Mouse (Mus musculus): ENCODE data around the gene Bola1. TPM values are rescaled to one million over a fixed set of nuclear protein-coding genes. Genes with fewer than 3 reads are reported as not detected.
"Not testable (repeated sequence)": the region's sequence is repeated elsewhere in the genome, so short reads cannot be mapped to it uniquely, and the experiment has no call there.

Gene Bola1
- polyA plus RNA-seq, 3 experiments from 2014 or later = 23.4 to 36.1 (median 32.1) TPM

DNA sequence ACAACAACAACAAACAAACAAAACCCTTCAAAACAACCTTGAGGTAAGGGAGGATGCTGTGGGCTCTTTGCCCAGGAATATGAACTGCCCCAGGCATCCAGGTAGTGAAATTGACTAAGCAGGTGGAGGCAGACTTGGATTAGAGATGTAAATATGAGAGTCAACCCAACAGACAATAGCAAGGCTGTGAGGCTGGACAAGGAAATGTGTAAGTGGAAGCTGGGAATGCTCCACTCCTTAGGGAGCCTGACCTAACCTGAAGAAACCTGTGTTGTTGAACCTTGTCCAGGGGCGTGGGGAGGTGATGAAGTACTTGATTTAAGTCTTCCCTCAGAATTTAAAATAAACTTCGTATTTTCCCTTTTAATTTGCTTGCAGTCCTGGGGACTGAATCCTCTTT, 40.6 kb downstream of the Bola1 start:
- ATAC-seq = no peak

DNA sequence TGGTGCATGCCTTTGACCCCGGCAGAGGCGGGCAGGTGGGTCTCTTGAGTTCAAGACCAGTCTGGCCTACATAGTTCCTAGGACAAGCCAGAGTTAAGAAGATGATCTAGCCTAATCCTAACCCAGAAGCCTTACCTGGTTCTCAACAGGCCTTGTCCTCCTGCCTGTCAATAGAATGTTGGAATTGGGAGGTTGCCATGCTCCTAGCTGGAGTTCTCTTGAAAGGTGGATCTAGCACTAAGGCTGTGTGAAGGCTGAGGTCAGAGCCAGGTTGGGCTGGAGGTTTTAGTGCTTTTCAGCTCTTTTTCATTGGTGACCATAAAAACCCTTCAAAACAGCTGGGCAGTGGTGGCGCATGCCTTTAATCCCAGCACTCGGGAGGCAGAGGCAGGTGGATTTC, 41.1 kb downstream of the Bola1 start:
- no peak for ATAC-seq

DNA sequence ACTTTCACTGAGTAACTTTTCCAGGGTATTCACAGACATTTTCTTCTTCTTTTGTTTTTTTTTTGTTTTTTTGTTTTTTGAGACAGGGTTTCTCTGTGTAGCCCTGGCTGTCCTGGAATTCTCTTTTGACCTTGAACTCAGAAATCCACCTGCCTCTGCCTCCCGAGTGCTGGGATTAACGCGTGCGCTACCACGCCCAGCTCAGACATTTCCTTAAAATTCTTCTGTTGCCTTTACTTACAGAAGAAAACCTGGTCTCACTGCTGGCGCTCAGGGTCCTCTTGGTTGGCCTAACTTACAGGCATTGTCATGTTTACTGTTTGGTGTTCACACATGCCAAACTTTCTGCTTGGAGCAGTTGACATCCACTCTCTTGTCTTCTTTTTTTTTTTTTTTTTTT, 44.3 kb downstream of the Bola1 start:
- ATAC-seq = no peak

DNA sequence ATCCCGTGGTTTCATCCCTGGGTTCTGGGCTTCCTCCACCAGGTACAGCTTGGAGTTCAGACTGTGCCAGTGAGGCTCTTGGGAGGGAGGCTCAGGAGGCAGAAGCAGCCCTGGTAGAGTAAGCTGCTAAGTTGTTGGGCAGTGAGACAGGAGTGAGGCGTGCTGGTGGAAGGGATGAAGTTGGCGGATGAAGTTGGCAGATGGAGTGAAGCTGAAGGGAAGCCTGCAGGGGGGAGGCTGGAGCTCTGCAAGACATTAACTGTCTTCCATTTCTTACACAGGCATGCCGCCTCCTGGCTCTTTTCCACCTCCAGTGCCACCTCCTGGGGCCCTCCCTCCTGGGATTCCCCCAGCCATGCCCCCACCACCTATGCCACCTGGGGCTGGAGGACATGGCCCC, 45.5 kb downstream of the Bola1 start:
- ATAC-seq = not testable (repeated sequence)

DNA sequence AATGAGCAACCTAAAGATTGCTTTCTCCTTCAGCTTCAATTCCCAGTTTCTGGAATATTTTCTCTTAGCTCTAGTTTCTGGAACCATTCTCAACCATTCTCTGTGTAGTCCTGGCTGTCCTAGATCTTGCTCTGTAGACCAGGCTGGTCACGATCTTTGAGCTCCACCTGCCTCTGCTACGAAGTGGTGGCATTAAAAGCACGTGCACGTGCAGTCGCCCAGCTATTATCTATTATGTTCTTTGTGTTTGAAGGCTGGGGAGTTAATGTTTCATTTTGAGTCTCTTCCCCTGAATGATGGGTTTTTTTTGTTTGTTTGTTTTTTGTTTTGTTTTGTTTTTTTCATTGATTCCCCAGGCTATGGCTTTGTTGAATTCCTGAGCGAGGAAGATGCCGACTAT, 46.3 kb downstream of the Bola1 start:
- ATAC-seq = no peak

DNA sequence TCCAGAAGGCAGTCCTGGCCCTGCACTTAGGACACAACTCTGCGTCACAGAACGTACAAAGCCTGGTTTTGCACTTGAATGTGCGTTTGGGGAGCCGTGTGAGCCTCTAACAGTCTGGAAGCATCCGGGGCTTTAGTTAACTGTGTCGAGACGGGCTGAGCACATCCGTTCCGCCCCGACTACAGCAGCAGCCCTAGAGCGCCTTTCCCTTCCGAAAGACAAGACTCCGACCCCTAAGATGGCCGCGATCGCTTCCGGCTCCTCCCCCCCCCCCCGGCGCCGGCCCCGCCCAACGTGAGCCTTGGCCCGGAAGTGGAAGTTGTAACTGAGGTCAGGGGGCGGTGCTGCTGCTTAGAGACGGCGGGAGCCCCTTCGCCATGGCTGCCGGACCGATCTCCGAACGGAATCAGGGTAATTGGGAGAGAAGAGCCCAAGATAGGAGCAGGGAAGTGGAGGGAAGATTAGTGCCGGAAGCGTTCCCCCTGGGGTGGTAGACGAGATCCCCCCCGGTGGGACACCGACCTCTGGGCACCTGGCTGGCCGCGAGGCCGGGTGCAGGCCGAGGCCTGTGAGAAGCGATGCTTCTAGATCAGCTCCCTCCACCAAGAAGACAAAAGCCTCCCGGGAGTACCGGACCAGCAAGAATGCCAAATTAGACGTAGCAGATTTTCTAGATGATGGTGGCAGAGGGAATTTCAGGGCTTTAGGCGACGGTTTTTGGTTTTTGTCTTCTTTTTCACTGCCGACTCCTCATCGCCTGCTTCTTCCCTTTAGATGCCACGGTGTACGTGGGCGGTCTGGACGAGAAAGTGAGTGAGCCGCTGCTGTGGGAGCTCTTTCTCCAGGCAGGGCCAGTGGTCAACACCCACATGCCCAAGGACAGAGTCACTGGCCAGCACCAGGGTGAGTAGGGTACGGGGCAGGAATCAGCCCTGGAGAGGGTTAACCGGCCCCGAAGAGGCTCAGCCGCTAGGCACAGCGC, 47.0 kb downstream of the Bola1 start, which contains the start of gene Sf3b4:
Sf3b4 (plus strand) TSS at position 136 of the 982 bp plus-strand sequence.
- ATAC-seq = peak; percentile 93

DNA sequence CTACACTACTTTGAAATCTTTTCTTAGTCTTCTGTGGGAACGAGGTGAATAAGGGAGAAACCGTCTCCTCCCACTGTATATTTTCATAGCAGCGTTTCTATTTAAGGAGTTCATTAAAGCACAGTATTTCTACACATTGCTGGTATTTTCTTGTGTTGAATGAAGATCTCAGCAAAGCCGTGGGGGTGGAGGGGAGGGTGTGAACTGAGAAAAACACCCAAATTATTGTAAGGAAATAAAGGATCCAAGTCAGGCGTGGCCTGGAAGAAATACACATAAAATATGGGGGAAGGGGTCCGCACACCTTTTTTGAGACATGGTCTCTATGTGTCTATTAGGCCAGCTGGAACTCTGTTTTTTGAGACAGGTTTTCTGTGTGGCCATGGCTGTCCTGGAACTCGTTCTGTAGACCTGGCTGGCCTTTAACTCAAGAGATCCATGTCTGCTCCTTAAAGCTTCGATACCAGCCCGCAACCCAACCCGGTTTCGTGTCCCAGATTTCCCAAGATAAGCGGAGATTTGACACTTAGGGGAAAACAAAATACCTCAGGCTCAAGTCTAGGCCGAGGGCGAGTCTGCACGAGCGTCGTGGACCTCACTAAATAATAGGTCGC, 47.8 kb downstream of the Bola1 start:
- no peak for ATAC-seq

DNA sequence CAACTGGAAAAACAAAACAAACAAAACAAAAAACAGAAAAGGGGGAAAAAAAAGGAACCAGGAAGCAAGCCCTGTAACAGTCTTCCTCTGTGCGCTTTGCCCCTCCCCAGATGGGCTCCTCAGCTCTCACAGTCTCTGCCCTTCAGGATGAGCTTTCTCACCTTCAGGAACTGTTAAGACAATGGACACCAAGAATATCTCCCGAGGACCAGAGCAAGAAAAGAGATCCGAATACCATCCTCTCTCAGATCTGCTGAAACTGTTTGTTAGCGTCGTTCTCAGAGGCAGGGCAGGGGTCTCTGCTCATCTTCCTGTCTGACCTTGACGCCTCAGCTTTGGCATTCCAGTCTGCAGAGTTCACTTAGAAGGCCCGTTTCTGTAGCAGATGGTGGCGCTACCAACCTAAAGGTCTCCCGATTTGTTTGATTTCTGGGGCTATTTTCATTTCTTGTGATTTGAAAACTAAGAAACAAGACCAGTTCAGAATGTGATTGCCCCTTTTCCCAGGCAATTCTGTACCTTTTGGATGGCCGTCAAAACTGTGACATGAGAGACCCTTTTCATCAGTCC, 48.4 kb downstream of the Bola1 start:
- ATAC-seq = no peak

DNA sequence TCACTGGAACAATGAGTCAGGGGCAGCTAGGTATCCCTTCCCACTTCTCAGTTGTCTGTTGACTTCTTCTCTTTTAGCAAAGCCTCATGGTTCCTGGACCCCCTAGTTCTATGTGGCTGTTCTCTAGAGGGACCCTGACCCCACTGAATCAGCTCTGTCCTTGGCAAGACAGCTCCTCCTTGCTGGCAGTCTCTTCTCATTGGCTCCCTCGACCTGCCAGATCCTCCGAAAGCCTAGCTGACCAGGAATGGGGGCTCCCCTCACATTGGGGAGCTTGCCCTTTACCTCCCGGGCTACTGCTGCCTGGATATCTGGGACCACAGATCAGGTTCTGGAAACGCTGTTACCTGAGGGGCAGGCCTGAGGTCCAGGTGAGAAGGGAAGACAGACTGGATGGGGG, 49.2 kb downstream of the Bola1 start:
- no peak for ATAC-seq

DNA sequence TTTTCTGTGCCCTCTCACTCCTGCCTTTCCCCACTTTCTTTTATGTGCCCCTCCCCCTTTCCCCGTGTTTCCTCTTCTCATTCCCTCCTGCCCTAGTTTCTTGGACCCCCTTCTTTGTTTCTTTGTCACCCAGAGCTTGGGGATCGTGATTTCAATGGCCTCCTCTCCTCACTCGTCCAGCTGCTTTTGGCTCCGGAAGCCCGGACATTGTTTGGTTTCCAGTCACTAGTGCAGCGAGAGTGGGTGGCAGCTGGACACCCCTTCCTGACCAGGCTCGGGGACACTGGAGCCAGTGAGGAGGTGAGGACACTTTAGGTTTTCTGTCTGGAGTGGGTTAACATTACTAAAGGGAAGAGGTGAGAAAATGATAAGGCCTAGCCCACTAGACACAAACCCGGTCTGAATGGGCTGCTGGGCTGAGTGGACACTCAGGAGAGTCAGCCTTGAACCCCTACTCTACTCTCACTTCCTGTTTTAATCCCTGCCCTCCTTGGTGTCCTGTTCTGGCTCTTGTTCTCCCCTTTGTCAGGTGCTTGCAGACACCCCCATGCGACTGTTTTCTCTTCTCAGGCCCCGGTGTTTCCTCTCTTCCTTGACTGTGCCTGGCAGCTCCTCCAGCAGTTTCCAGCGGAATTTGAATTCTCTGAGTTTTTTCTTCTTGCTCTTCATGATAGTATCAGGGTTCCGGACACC, 50.9 kb downstream of the Bola1 start:
- ATAC-seq = no peak

DNA sequence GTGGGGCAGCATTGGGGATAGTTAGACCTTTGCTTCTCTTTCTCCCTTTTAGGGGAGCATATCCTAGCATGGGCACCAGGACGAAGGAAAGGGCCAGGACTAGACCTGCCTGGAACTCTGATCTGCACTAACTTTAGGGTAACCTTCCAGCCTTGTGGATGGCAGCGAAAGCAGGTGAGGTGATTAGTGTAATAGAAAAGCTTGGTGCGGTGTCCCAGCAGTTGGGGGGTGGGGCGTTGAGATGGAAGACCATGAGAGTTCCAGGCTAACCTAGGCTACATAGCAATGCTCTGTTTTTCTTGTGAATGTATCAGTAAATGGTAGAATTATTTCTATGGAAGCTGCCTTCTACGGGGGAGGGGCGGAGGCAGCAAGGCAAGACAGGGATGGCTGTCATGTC, 56.5 kb downstream of the Bola1 start:
- no peak for ATAC-seq

DNA sequence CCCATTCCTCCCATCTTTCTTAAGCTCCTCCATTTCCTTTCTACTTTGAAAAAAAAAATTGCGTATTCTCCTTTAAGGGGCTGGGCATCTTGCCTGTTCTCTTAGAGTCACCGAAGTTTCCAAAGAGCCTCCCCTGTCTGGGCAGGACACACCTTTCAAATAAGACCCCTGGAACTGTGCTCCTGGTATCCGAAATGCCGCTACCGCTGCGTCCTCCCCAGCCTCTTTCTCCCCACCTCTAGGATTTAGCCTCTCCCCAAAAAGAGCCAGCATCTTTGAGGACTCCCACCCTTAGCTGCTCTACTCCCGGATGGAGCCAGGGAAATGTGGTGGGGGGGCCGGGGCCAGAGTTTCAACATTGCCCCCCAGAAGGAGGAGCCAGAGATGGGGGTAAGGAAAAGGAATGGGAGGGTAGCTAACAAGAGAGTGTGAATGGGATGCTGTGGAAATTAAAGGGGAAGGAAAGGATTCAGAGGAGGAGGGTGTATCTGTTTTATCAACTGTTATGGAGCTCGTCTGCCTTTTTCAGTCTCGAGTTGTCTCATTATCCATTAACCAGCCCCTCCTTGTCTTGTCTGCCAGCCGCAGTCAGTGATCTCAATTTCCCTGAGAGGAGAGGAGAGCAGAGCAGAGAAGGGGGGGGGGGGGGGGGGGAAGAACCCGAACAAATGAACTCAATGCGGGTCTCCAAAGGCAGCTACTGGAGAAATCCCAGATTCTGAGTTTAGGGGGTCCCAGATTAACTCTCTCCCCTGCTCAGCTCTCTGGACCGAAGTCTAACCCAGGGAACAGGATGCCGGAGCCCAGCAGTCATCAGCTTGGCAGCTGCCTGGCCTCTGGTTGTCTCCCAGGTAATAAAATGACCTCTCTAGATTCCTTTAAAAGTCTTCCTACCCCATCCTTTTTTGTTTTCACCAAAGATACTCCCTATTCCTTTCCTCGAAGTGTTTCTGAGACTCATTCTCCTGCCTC, 57.4 kb downstream of the Bola1 start, which contains the start of gene Mtmr11:
Mtmr11 (plus strand) TSS at position 136 of the 972 bp plus-strand sequence.
- ATAC-seq = peak; percentile 36

DNA sequence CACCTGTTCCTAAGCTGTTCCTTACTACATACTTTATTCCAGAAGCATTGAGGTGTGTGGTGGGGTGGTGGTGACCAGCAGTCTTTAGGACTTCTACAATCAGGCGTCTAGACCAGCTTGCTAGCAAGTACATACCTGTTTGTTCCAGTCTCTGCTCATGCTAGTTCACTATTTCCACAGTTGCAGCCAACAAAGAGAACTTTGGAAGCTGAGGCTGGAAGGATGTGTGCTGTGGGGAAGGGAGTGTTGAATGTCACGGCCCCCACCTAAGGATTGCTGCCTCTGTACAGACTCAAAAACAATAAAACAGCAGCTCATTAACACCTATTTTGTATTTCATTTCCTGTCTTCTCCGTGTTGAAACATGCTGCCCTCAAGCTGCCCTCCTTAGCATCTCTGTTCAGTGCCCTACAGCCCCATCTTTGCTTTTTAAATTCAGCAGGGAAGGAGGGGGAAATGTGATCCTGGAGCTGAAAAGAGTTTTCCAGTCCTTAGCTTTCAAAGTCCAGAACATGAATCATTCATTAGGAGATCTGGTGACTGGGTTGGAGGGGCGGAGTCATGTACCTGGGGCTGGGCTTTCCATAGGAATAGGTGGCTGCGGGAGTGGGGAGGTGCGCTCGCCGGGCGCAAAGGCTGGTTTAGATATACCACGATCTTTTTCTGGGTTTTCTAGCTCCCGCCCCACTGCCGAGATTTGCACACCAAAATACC, 58.5 kb downstream of the Bola1 start:
- peak; percentile 51 for ATAC-seq

DNA sequence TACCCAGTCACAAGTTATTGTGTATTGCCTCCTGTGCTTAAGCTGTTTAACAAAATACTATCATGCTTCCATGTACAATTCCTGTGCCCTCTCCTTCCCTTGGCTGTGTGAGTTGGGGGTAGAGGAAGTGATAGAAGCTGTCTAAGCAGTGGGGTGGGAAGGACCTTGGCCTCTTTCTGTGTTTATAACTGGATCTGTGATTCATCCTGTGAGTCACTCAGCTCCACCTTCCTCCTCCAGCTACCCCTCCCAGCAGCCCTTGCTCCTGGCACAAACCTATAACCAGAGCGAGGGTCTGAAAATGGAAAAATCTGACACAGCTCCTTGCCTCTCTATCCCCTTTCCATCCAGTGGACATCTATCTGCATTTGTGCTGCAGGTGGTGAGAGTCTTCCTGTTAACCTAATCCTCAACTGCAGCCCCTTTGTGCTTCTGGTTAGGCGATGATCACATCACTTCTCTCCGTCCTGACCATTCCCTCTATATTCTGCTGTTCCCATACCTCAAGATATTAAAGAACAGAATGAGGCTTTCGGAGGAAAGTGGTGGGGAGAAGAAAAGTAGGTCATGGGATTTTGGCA, 59.2 kb downstream of the Bola1 start:
- peak; percentile 19 for ATAC-seq

DNA sequence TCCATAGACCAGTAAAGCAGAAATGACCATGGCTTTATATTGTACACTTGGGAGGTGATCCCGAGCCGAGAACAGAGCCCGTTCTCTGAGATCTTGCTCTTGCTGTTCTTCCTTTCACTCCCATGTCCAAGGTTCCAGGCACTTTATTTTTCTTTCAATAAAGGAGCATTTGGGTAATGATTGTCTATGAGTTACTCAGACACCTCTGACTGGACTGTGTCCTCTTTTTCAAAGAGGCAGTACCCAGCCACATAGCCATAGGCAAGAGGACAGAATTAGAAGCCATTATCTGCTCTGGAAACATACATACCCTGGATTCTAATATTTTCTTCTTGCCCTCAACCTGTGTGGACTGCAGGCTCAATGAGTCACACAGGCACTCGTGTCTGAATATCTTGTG, 59.7 kb downstream of the Bola1 start:
- ATAC-seq = no peak

DNA sequence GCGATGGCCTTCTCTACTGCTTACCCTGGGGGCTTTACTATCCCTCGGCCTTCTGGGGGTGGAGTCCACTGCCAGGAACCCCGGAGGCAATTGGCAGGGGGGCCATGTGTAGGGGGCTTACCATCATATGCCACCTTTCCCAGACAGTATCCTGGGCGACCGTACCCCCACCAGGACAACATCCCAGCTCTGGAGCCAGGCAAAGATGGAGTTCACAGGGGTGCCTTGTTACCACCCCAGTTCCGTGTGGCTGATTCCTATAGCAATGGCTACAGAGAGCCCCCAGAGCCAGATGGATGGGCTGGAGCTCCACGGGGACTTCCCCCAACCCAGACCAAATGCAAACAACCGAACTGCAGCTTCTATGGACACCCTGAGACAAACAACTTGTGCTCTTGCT, 64.0 kb downstream of the Bola1 start:
- ATAC-seq = no peak

DNA sequence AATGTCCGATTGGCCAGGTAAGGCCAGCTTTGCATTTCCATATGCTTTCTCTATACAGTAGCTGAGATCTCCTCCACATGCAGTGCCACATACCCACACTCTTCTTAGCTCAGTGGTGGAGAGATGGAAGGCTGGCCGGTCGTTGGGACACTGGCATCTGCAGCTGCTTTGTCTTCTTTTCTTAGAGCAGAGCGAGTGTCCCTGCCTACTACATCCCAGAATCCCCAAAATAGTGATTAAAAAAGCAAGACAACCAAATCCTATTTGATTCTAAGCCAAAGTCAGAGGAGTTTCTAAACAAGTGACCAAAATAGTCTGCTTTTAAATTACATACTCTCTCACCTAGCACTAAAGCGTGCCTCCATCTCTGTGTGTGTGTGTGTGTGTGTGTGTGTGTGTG, 66.9 kb downstream of the Bola1 start:
- ATAC-seq = no peak

DNA sequence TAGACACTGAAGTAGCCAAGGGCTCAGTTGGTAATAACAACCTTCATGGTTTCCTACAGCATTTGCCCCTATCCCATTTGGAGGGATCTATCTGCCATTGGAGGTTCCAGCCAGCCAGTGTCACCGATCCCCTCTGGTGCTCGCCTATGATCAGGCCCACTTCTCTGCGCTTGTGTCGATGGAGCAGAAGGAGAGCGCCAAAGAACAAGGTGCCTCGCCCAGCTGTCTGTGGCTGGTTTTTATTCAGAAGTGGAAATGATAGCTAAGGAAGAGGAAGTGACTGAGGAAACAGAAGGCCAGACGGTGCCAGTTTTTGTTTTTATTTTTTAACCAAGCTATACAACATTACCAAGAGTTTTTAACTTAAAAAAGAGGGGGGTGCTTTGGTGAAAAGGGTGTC, 67.7 kb downstream of the Bola1 start:
- no peak for ATAC-seq

DNA sequence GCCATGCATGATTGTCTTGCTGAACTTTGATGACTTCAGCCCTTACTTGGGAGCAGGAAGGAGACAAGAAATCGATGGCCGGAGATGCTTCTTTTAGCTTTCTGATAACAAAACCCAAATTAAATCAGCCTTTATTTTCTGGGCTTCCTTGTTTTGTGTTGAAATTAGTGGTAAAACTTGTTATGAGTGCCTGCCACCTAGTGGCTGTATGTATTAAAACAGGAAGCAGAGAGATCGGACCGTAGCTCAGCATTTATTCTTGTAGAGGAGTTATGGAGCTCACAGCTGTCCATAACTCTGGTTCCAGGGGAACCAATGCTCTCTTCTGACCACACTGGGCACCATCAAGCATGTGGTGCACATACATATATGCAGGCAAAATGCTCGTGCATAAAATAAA, 71.6 kb downstream of the Bola1 start:
- peak; percentile 68 for ATAC-seq

All from inflammation-experienced regulatory T-cells, adult 6 months (primary cell).